ENCODE assay signal across 33 mouse cellular contexts in genomic region chr6:39537276-39537675, GRCm38 (mm10). TPM values are rescaled to one million over a fixed set of nuclear protein-coding genes. Genes with fewer than 3 reads are reported as not detected.
"Had no signal": no experiment of that assay in that cellular context is flagged by ENCODE, and none has a peak within 500 bp of the region (broad histone marks: within the 10 kb centered on the region; RNA-seq: fewer than 3 reads in every experiment).

No protein-coding gene starts in this region.

- H3K27me3 ChIP-seq: embryonic facial prominence, embryonic 12.5 days; embryonic facial prominence, embryonic 13.5 days; embryonic facial prominence, embryonic 15.5 days; forebrain, embryonic 12.5 days; forebrain, embryonic 13.5 days; forebrain, embryonic 15.5 days had no signal

- DNase-seq: cerebellum, adult 8-10 months; cerebellum, adult 9-10 months; cerebellum, adult 9-11 months; cerebellum, postnatal 10 days; cerebellum, postnatal 14 days; cerebellum, postnatal 25 days; cerebellum, postnatal 36 days; embryo, embryonic 11 days; forebrain, postnatal 0 days; gastrocnemius, adult 2 months; gastrocnemius, postnatal 10 days; gastrocnemius, postnatal 14 days; gastrocnemius, postnatal 25 days; gastrocnemius, postnatal 36 days; heart, adult 18-20 months; heart, adult 2 months had no signal

- H3K27ac ChIP-seq: embryonic facial prominence, embryonic 12.5 days; embryonic facial prominence, embryonic 13.5 days; embryonic facial prominence, embryonic 15.5 days; forebrain, embryonic 10.5 days; forebrain, embryonic 12.5 days; forebrain, embryonic 13.5 days; forebrain, embryonic 15.5 days; gastrocnemius, adult 2 months; heart, adult 2 months had no signal

- H3K4me3 ChIP-seq: embryonic facial prominence, embryonic 10.5 days; embryonic facial prominence, embryonic 12.5 days; embryonic facial prominence, embryonic 13.5 days; embryonic facial prominence, embryonic 15.5 days; erythroblast, embryonic 14.5 days; forebrain, embryonic 10.5 days; forebrain, embryonic 12.5 days; forebrain, embryonic 13.5 days; forebrain, embryonic 15.5 days; gastrocnemius, adult 2 months; heart, adult 2 months had no signal

- ATAC-seq: forebrain, embryonic 13.5 days; forebrain, embryonic 14.5 days; forebrain, embryonic 15.5 days; forebrain, embryonic 16.5 days; forebrain, postnatal 0 days had no signal

- H3K4me2 ChIP-seq: embryonic facial prominence, embryonic 12.5 days; embryonic facial prominence, embryonic 13.5 days; embryonic facial prominence, embryonic 15.5 days; forebrain, embryonic 12.5 days; forebrain, embryonic 13.5 days; forebrain, embryonic 15.5 days had no signal

- H3K36me3 ChIP-seq: embryonic facial prominence, embryonic 15.5 days; forebrain, embryonic 15.5 days had no signal

RNA-seq across cellular contexts. Expression of gene Dennd2a, which starts 20.4 kb away (rescaled TPM):
- total RNA-seq: common myeloid progenitor, adult 5-6 weeks had no signal
- polyA plus RNA-seq: erythroblast, embryonic 14.5 days had no signal

RNA-seq across cellular contexts. Expression of gene Gm42420, which starts 48.3 kb away (rescaled TPM):
- total RNA-seq: forebrain, postnatal 0 days; gastrocnemius, postnatal 10 days; gastrocnemius, postnatal 14 days; gastrocnemius, postnatal 25 days; gastrocnemius, postnatal 4 days; heart, adult 2 months; heart, adult 8-10 months had no signal
- polyA plus RNA-seq: embryonic facial prominence, embryonic 10.5 days; embryonic facial prominence, embryonic 11.5 days; embryonic facial prominence, embryonic 12.5 days; embryonic facial prominence, embryonic 13.5 days; embryonic facial prominence, embryonic 14.5 days; erythroblast, embryonic 14.5 days; forebrain, embryonic 11.5 days; forebrain, embryonic 13.5 days; forebrain, embryonic 14.5 days; forebrain, embryonic 16.5 days had no signal
